Mouse (Mus musculus) midbrain, embryonic 15.5 days (tissue): Measurements from ENCODE around the gene Foxn4. TPM values are rescaled to one million over a fixed set of nuclear protein-coding genes. Genes with fewer than 3 reads are reported as not detected.

Experiments
- ATAC-seq: fragments of 200-750 bp; cut with Nextera tagmentation; replicated peaks from 2 replicates; pipeline ENCODE4 v1.8.0; 2017; ENCODE audit warnings: moderate TSS enrichment
- H3K27ac ChIP-seq: fragments of 300-500 bp; sonication (generic); 2 replicates; pipeline ENCODE4 v1.5.1; 2015; ENCODE audit warnings: mild to moderate bottlenecking, inconsistent platforms
- H3K27me3 ChIP-seq: fragments of 300-500 bp; sonication (generic); replicated peaks from 2 replicates; pipeline ENCODE4 v1.6.1; 2015; ENCODE audit warnings: inconsistent platforms
- H3K36me3 ChIP-seq: fragments of 300-500 bp; sonication (generic); replicated peaks from 2 replicates; pipeline ENCODE4 v1.6.1; 2015; ENCODE audit warnings: inconsistent platforms
- H3K4me1 ChIP-seq: fragments of 300-500 bp; sonication (generic); 2 replicates; pipeline ENCODE4 v1.6.1; 2015; ENCODE audit warnings: inconsistent platforms
- H3K4me2 ChIP-seq: fragments of 300-500 bp; sonication (generic); 2 replicates; pipeline ENCODE4 v1.6.1; 2015; ENCODE audit warnings: inconsistent platforms, mild to moderate bottlenecking, moderate library complexity
- H3K4me3 ChIP-seq: fragments of 300-500 bp; sonication (generic); 2 replicates; pipeline ENCODE4 v1.5.1; 2015; ENCODE audit warnings: mild to moderate bottlenecking, inconsistent platforms
- H3K9ac ChIP-seq: fragments of 300-500 bp; sonication (generic); 2 replicates; pipeline ENCODE4 v1.6.1; 2015; ENCODE audit warnings: mild to moderate bottlenecking, inconsistent platforms
- H3K9me3 ChIP-seq: fragments of 300-500 bp; sonication (generic); 2 replicates; pipeline ENCODE4 v1.6.1; 2016; ENCODE audit warnings: inconsistent platforms
- WGBS: fragments of 180-500 bp; shearing (Covaris S2); methylation state at CpG from one replicate; pipeline ENCODE4 v1.1.7; 2015; ENCODE audit warnings: mixed read lengths; 5-methylcytosine and 5-hydroxymethylcytosine counted together
- polyA plus RNA-seq: library from polyadenylated mRNA; unstranded; fragments of >200 nt; fragmentation: Nextera tagmentation; extraction: Ambion mirVana; gene quantifications from 2 replicates; pipeline ENCODE4 v1.2.1, GENCODE M21; 2015

The Foxn4 gene
- polyA plus RNA-seq, 1 experiment from 2014 or later, result 0.89 TPM

- H3K27me3 ChIP-seq, result 0 out of 2 replicates have a peak, but pooled peaks cover 13% of the 10 kb centered on the region
- H3K27ac ChIP-seq, result peak overlapping the region; percentile 43
- no peaks in the 10 kb centered on the region for H3K36me3 ChIP-seq
- no peak overlapping the region for H3K4me2 ChIP-seq
- H3K9me3 ChIP-seq, result no peaks in the 10 kb centered on the region
- WGBS, result 43% methylated on average over 3 of the region's 3 CpGs
- no peak overlapping the region for H3K9ac ChIP-seq
- H3K4me1 ChIP-seq, result peaks cover 16% of the 10 kb centered on the region
- peak; percentile 70 for ATAC-seq
- no peak overlapping the region for H3K4me3 ChIP-seq
Measured at GRCm38 (mm10) chr5:114290004-114290403, 16.4 kb upstream of the Foxn4 start.

DNA sequence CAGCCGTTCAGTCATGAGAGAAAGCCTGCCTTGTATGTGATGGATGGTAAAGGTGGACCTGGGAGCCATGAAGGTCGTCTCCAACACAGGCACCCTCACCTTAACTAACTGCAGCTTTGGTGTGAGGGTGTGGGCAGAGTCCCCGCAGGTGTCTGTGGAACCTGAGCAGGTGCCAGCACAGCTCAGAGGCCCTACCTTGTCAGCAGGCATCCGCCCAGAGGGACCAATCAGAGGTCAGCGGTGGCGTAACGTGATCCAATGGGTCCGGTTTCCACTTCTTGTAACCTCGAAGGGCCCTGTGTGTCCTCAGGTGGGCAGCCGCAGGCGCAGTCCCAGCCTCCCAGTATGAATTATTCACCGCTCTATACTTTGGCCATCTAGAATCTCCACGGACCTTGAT lies 15.3 kb upstream of the Foxn4 start, which contains the start of gene Myo1h:
Myo1h (plus strand) TSS at position 293 of the 400 bp plus-strand sequence.
- H3K4me3 ChIP-seq, result no peak within 1 kb of the TSS
- WGBS, result 58% methylated on average over 13 of the region's 13 CpGs
- no peaks in the 10 kb centered on the region for H3K36me3 ChIP-seq
- 0 out of 2 replicates have a peak, but pooled peaks cover 13% of the 10 kb centered on the region for H3K27me3 ChIP-seq
- ATAC-seq, result no peak
- H3K9me3 ChIP-seq, result no peaks in the 10 kb centered on the region
- H3K9ac ChIP-seq, result no peak within 1 kb of the TSS
- H3K27ac ChIP-seq, result peak within 1 kb of the TSS; percentile 43
- H3K4me1 ChIP-seq, result peaks cover 18% of the 10 kb centered on the region
- H3K4me2 ChIP-seq, result no peak within 1 kb of the TSS

DNA sequence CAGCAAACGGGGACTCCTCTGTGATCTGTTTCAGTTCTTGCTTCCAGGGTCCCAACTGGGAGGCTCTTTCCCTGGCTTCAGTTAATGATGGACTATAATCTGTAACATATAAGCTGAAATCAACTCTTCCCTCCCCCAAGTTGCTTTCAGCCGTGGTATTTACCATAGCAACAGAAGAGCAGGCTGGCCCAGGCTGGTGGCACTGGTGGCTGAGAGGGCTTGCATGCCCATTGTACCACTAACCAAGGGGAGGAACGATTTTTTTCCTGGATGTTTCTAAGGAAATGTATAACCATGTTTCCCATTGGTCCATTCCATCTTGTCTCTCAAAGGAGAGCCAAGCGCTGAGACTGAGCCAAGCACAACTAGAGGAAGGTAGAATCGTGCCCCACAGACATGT lies 14.8 kb upstream of the Foxn4 start:
- Histone ChIP-seq H3K9me3 (no peaks in the 10 kb centered on the region), H3K36me3 (no peaks in the 10 kb centered on the region), H3K4me1 (peaks cover 18% of the 10 kb centered on the region), H3K4me2 (no peak overlapping the region), H3K9ac (no peak overlapping the region), H3K27me3 (0 out of 2 replicates have a peak, but pooled peaks cover 13% of the 10 kb centered on the region), H3K27ac (no peak overlapping the region), H3K4me3 (no peak overlapping the region)
- ATAC-seq, result no peak
- WGBS, result 89% methylated on average over 5 of the region's 5 CpGs

DNA sequence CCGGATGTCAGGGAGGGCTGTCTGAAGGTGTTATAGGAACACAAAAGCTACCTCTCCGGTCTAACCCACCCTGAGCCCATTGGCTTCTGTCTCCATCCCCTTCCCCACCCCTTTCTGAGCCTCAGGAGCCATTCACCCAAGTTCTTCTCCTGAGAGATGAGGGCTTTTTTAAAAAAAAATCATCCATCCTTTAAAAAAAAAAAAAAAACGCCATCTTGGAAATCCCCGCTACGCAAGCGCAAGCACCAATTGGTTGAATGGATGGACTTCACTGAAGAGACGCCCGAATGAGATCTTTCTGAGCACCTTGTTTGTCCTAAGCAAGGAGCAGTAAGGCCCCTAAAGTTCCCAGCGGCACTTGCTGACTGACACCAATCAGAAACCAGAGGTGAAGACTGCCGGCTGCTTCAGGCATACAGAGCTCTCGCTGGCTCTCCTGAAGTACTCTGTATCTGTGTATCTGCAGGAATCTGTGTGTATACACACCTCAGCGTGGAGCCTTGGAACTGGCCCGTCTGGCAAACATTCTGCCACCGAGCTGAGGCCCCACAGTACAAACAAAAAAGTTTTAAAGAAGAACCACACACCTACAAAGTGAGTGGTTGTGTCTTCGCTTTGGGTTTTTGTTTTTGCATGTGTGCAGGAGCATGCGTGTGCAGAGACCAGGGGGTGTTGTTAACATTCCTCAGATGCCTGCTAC lies 13.4 kb upstream of the Foxn4 start:
- Histone ChIP-seq H3K4me2 (no peak overlapping the region), H3K4me3 (no peak overlapping the region), H3K9me3 (no peaks in the 10 kb centered on the region), H3K27ac (no peak overlapping the region), H3K9ac (no peak overlapping the region), H3K27me3 (0 out of 2 replicates have a peak, but pooled peaks cover 13% of the 10 kb centered on the region), H3K4me1 (peaks cover 21% of the 10 kb centered on the region), H3K36me3 (no peaks in the 10 kb centered on the region)
- WGBS, result 87% methylated on average over 16 of the region's 16 CpGs
- no peak for ATAC-seq

DNA sequence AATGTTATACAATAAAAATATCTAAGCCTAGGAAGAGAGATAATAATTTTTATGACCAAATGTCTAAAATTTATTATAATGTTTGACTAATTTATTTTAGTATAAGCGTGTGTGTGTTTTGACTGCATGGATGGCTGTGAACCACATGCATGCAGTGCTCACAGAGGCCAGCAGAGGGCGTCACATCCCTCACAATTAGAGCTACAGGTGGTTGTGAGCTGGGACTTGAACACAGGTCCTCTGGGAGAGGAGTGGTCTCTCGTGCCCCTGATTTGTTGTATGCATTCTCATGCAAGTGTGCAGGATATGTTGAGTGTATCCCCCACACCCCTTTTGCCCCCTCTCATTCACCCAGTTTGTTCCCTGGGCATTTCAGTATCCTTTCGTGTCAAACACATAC lies 12.5 kb upstream of the Foxn4 start:
- H3K27me3 ChIP-seq, result 0 out of 2 replicates have a peak, but pooled peaks cover 15% of the 10 kb centered on the region
- H3K4me1 ChIP-seq, result peaks cover 23% of the 10 kb centered on the region
- 81% methylated on average over 4 of the region's 4 CpGs for WGBS
- H3K9ac ChIP-seq, result no peak overlapping the region
- H3K27ac ChIP-seq, result no peak overlapping the region
- H3K4me3 ChIP-seq, result no peak overlapping the region
- no peak for ATAC-seq
- no peaks in the 10 kb centered on the region for H3K9me3 ChIP-seq
- no peak overlapping the region for H3K4me2 ChIP-seq
- no peaks in the 10 kb centered on the region for H3K36me3 ChIP-seq

DNA sequence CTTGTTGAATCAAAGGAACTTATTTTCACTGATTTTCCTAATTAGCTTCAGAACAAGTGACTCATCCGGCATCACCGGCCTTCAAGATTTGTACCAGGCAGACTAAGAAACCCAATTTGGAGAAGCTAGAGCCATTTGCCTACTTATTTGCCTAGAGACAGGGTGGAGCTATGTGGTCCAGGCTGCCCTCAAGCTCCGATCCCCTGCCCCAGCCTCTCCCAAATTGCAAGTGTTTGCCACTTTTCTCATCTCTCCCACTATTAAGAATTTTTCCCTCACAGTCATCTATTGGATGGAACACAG lies 11.7 kb upstream of the Foxn4 start:
- Histone ChIP-seq H3K9ac (no peak overlapping the region), H3K36me3 (no peaks in the 10 kb centered on the region), H3K4me2 (no peak overlapping the region), H3K27ac (no peak overlapping the region), H3K9me3 (no peaks in the 10 kb centered on the region), H3K27me3 (0 out of 2 replicates have a peak, but pooled peaks cover 15% of the 10 kb centered on the region), H3K4me1 (peaks cover 19% of the 10 kb centered on the region), H3K4me3 (no peak overlapping the region)
- no peak for ATAC-seq
- 72% methylated on average over 3 of the region's 3 CpGs for WGBS

GRCm38 (mm10) chr5:114284604-114285397 lies 11.2 kb upstream of the Foxn4 start:
- no peaks in the 10 kb centered on the region for H3K9me3 ChIP-seq
- no peaks in the 10 kb centered on the region for H3K36me3 ChIP-seq
- no peak overlapping the region for H3K4me2 ChIP-seq
- H3K9ac ChIP-seq, result no peak overlapping the region
- no peak overlapping the region for H3K4me3 ChIP-seq
- 0 out of 2 replicates have a peak, but pooled peaks have one; percentile 4 for ATAC-seq
- H3K4me1 ChIP-seq, result peaks cover 16% of the 10 kb centered on the region
- WGBS, result 47% methylated on average over 13 of the region's 13 CpGs
- 0 out of 2 replicates have a peak, but pooled peaks cover 15% of the 10 kb centered on the region for H3K27me3 ChIP-seq
- H3K27ac ChIP-seq, result no peak overlapping the region

GRCm38 (mm10) chr5:114282346-114282745 lies 8.7 kb upstream of the Foxn4 start:
- no peaks in the 10 kb centered on the region for H3K9me3 ChIP-seq
- H3K27ac ChIP-seq, result peak overlapping the region; percentile 22; the same call in 1 of the 2 replicates
- peaks cover 14% of the 10 kb centered on the region for H3K27me3 ChIP-seq
- no peaks in the 10 kb centered on the region for H3K36me3 ChIP-seq
- 15% methylated on average over 6 of the region's 6 CpGs for WGBS
- no peak overlapping the region for H3K4me2 ChIP-seq
- ATAC-seq, result 0 out of 2 replicates have a peak, but pooled peaks have one; percentile 14
- peaks cover 18% of the 10 kb centered on the region; the same call in 1 of the 2 replicates for H3K4me1 ChIP-seq
- H3K9ac ChIP-seq, result no peak overlapping the region
- H3K4me3 ChIP-seq, result no peak overlapping the region

- Histone ChIP-seq H3K9me3 (no peaks in the 10 kb centered on the region), H3K36me3 (no peaks in the 10 kb centered on the region), H3K4me1 (peaks cover 27% of the 10 kb centered on the region), H3K9ac (no peak overlapping the region), H3K27me3 (peaks cover 36% of the 10 kb centered on the region), H3K4me3 (peak overlapping the region; percentile 11; the same call in 1 of the 2 replicates), H3K4me2 (peak overlapping the region; percentile 31), H3K27ac (no peak overlapping the region)
- 11% methylated on average over 12 of the region's 12 CpGs for WGBS
- ATAC-seq, result no peak
Measured at GRCm38 (mm10) chr5:114279382-114280143, 6.0 kb upstream of the Foxn4 start.

DNA sequence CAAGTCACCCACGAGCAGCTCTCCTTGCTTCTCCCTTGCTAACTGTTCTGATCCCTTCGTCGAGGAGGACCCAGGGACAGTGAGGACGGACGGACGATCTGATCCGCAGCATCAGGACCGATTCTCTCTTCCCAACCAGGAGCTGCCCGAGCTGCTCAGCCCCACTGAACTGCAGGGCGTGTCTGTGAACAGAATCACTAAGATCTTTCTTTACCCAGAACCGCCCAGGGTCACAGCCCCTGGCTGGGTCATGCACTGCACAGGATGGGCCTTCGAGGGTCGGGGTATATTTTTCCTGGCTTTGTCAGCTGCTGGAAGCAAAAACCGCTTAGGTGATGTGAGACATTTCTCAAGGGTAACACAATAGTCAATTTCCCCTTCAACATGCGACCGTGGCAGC lies 2.4 kb upstream of the Foxn4 start:
- Histone ChIP-seq H3K9me3 (no peaks in the 10 kb centered on the region), H3K36me3 (no peaks in the 10 kb centered on the region), H3K9ac (no peak overlapping the region), H3K4me2 (no peak overlapping the region), H3K4me1 (peaks cover 37% of the 10 kb centered on the region), H3K27ac (no peak overlapping the region), H3K27me3 (peaks cover 66% of the 10 kb centered on the region), H3K4me3 (no peak overlapping the region)
- no peak for ATAC-seq
- 19% methylated on average over 16 of the region's 16 CpGs for WGBS

DNA sequence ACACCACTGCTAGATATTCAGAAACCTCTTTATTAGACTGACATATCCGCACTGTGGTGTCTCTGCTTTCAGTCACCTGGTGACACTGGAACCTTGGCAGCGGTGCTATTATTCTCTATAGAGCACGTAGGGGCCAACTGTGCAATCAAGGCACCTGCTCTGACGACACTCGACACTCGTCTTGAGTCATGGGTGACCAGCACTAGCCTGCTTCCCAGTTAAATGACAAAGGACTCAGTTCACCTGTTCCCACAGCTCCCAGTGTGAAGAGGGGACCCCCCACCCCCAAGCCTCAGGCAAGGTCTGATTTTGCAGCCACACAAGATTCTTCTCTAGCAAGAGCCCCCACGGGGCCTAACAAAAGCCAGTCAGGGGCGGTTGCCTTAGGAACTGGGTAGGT lies 1.7 kb upstream of the Foxn4 start:
- Histone ChIP-seq H3K4me3 (no peak overlapping the region), H3K9ac (no peak overlapping the region), H3K4me1 (peaks cover 37% of the 10 kb centered on the region), H3K9me3 (no peaks in the 10 kb centered on the region), H3K27me3 (peaks cover 69% of the 10 kb centered on the region), H3K27ac (no peak overlapping the region), H3K4me2 (no peak overlapping the region), H3K36me3 (no peaks in the 10 kb centered on the region)
- no peak for ATAC-seq
- 21% methylated on average over 8 of the region's 8 CpGs for WGBS

- 17% methylated on average over 12 of the region's 12 CpGs for WGBS
- H3K36me3 ChIP-seq, result no peaks in the 10 kb centered on the region
- H3K4me1 ChIP-seq, result peaks cover 31% of the 10 kb centered on the region
- ATAC-seq, result no peak
- no peak overlapping the region for H3K27ac ChIP-seq
- no peak overlapping the region for H3K9ac ChIP-seq
- H3K9me3 ChIP-seq, result no peaks in the 10 kb centered on the region
- H3K4me2 ChIP-seq, result no peak overlapping the region
- no peak overlapping the region for H3K4me3 ChIP-seq
- peaks cover 61% of the 10 kb centered on the region for H3K27me3 ChIP-seq
Measured at GRCm38 (mm10) chr5:114269984-114270383, 3.6 kb downstream of the Foxn4 start.
